Mouse (Mus musculus) layer of hippocampus, adult 2 months (tissue): Measurements from ENCODE around the gene Gsk3a. TPM values are rescaled to one million over a fixed set of nuclear protein-coding genes. Genes with fewer than 3 reads are reported as not detected.

ENCODE experiments used
- DNase-seq, 2 experiments: peaks; one replicate each; pipeline ENCODE4 v3.0.0; 2022; ENCODE audit warnings: low spot score in 2 of 2
- H3K27ac ChIP-seq: fragments of 200-600 bp; 2 replicates; pipeline ENCODE4 v1.8.1; 2022
- H3K4me3 ChIP-seq: fragments of 200-600 bp; 2 replicates; pipeline ENCODE4 v1.8.1; 2022; ENCODE audit warnings: mild to moderate bottlenecking
- CTCF ChIP-seq: fragments of 200-600 bp; conservative IDR thresholded peaks from 2 replicates; pipeline ENCODE4 v1.8.1; 2022; ENCODE audit warnings: antibody characterized with exemption, mild to moderate bottlenecking, moderate library complexity
- total RNA-seq, 2 experiments: library from RNA; stranded (reverse); gene quantifications; 2 replicates each; pipeline ENCODE4 v1.2.3; 2021

Gsk3a gene
- total RNA-seq, 2 experiments from 2014 or later: 206 to 220 TPM

GRCm38 (mm10) chr7:25220457-25221101 lies 17.1 kb downstream of the Gsk3a start, which contains the start of gene Dedd2:
TSS of gene Dedd2 (minus strand) at chr7:25220615.
- DNase-seq: no peak
- Histone ChIP-seq H3K4me3 (peak within 1 kb of the TSS; percentile 99), H3K27ac (peak within 1 kb of the TSS; percentile 93)
- TF ChIP-seq CTCF: no peak

- H3K27ac ChIP-seq: peak overlapping the region; percentile 93
- DNase-seq: peak; percentile 94 to 97
- no peak for TF ChIP-seq CTCF
- peak overlapping the region; percentile 99 for H3K4me3 ChIP-seq
Measured at GRCm38 (mm10) chr7:25219756-25220456, 17.7 kb downstream of the Gsk3a start.

GRCm38 (mm10) chr7:25219416-25219750 lies 18.3 kb downstream of the Gsk3a start:
- peak overlapping the region; percentile 93 for H3K27ac ChIP-seq
- peak overlapping the region; percentile 99 for H3K4me3 ChIP-seq
- DNase-seq: no peak
- TF ChIP-seq CTCF: no peak

DNA sequence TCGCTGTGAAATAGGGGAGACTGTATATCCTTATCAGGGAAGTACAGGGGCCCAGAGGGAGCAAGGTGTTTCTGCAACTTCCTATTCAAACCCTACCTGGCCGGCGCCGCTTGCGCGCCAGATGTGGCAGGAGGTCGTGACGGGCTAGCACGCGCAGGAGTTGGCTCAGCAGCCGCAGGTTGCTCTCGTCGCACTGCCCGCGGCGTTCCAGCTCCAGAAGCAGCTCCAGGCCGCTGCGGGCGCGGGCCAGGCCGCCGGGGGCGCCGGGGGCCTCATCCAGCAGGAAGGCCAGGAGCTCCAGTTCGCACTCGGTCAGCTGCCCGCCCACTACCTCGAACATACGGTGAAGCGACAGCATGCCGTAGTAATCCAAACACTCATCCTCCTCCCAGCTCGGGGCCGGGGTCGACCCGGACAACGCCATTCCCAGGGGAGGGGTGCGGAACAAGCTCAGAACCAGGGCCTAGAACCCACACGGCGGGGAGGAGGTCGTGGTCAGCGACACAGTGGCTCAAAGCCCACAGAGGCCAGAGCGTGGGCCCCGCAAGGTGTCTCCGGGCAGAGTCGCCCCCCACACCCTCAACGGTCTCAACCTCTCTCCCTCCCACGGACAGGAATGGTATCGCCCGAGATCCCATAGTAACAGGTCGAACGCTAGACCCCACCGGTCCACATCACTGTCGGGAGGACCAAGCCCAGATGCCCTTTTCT lies 18.8 kb downstream of the Gsk3a start:
- H3K4me3 ChIP-seq: peak overlapping the region; percentile 99
- DNase-seq: peak in 1 of 2 experiments; percentile 44
- peak overlapping the region; percentile 93 for H3K27ac ChIP-seq
- TF ChIP-seq CTCF: peak; percentile 40

- TF ChIP-seq CTCF: no peak
- DNase-seq: no peak
- no peak overlapping the region for H3K27ac ChIP-seq
- H3K4me3 ChIP-seq: no peak overlapping the region
Measured at GRCm38 (mm10) chr7:25217653-25218395, 19.8 kb downstream of the Gsk3a start.

DNA sequence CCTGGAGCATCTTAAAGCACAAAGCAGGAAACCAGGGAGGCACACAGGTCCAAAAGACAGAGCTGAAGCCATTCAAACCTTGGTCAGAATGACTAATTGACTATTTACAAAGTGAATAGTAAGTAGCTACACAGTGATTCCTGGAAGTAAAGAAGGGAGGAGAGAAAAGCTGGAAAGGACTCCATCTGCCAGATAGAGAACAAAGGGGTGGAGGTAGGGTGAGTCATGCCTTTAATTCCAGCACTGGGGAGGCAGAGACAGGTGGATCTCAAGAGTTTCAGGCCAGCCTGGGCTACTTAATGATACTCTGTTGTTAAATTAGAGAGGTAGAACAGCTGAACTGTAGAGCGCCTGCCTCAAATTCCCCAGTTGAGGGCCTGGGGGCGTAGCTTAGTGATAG lies 23.5 kb downstream of the Gsk3a start:
- DNase-seq: no peak
- Histone ChIP-seq H3K27ac (no peak overlapping the region), H3K4me3 (no peak overlapping the region)
- no peak for TF ChIP-seq CTCF

GRCm38 (mm10) chr7:25213099-25213498 lies 24.6 kb downstream of the Gsk3a start:
- Histone ChIP-seq H3K4me3 (no peak overlapping the region), H3K27ac (no peak overlapping the region)
- DNase-seq: no peak
- TF ChIP-seq CTCF: no peak

- no peak overlapping the region for H3K27ac ChIP-seq
- DNase-seq: no peak
- TF ChIP-seq CTCF: no peak
- H3K4me3 ChIP-seq: no peak overlapping the region
Measured at GRCm38 (mm10) chr7:25210482-25210881, 27.2 kb downstream of the Gsk3a start.

DNA sequence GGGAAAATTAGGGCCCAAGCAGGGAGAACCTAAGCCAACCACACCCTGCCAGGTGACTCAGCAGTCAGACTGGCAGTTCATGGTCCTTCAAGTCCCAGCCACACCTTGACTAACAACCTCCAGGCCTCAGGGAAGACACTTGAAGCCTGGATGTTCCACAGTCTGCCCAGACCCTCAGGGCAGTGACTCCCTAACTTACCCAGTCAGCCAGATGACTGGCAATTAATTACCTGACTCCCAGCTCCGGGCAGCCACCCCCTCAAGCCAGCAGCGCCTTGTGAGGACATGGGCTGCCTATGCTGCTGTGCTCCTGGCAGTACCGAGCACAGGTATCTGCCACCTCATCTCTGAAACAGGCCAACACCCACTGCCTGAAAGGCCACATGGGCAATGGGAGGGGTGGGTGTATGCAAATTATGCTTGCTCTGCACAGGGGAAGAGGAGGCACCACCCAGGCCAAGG lies 28.5 kb downstream of the Gsk3a start:
- no peak for TF ChIP-seq CTCF
- no peak overlapping the region for H3K27ac ChIP-seq
- H3K4me3 ChIP-seq: no peak overlapping the region
- no peak for DNase-seq

DNA sequence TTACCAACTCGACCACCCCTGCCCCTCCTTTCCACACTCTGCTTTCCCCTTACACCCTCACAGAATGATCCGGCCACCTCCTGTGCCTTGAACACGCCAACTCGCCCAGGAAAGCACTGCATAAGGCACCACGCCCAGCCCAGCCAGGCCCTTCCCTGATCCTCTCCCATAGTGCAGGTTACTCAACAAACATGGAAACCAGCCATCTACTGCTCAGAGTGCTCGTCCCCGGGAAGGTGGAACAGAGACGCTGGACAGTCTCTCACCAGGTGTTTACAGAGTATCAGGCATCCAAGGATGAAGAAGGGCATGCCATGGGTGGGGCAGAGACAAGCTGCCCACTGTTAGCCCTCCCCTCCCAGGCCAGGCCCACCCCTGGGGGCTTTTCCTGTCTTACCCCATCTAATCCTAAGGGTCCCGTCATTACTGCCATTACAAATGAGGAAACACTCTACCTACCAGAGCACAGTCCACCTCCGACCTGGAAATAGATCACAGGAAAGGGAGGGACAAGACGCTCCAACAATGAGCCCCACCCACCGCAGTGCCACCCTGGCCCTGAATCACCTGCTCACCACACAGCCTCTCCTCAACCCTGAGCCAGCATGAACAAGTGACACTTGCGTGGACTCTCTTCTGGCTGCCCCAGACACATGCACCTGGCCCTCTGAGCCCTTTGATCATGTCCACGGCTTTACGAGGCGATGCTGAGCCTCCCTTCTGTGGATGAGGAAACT lies 31.4 kb downstream of the Gsk3a start:
- no peak for TF ChIP-seq CTCF
- H3K4me3 ChIP-seq: no peak overlapping the region
- no peak for DNase-seq

GRCm38 (mm10) chr7:25205355-25206093 lies 32.1 kb downstream of the Gsk3a start:
- no peak for TF ChIP-seq CTCF

More for the DNA sequence above, 31.4 kb downstream of the Gsk3a start:
- no peak overlapping the region for H3K27ac ChIP-seq

More at GRCm38 (mm10) chr7:25205355-25206093, 32.1 kb downstream of the Gsk3a start:
- Histone ChIP-seq H3K4me3 (no peak overlapping the region), H3K27ac (no peak overlapping the region)
- no peak for DNase-seq
